Mouse (Mus musculus) adrenal gland, postnatal 36 days (tissue): ENCODE measurements around the gene Pax5. TPM values are rescaled to one million over a fixed set of nuclear protein-coding genes. Genes with fewer than 3 reads are reported as not detected.
A peak's percentile ranks its signal among the peaks of the same experiment; 100 is the strongest.

ENCODE experiments used
- DNase-seq, 2 experiments: peaks; one replicate each; pipeline ENCODE4 v3.0.0; 2021; ENCODE audit warnings: mixed read lengths in 1 of 2
- total RNA-seq, 2 experiments: library from RNA; stranded (reverse); gene quantifications; 2 replicates each; pipeline ENCODE4 v1.2.3; 2021

Gene Pax5
- total RNA-seq, 2 experiments from 2014 or later, result 0.63 to 0.66 TPM

GRCm38 (mm10) chr4:44597965-44598364 lies 112.3 kb downstream of the Pax5 start:
- no peak for DNase-seq

- no peak for DNase-seq
Measured at GRCm38 (mm10) chr4:44593091-44593490, 117.2 kb downstream of the Pax5 start.

- DNase-seq, result no peak
Measured at GRCm38 (mm10) chr4:44582687-44583086, 127.6 kb downstream of the Pax5 start.

GRCm38 (mm10) chr4:44578591-44578990 lies 131.7 kb downstream of the Pax5 start:
- peak; percentile 20 to 35 for DNase-seq

GRCm38 (mm10) chr4:44577293-44577692 lies 133.0 kb downstream of the Pax5 start:
- DNase-seq, result peak; percentile 72 to 83

GRCm38 (mm10) chr4:44576786-44577185 lies 133.5 kb downstream of the Pax5 start:
- DNase-seq, result no peak

- no peak for DNase-seq
Measured at GRCm38 (mm10) chr4:44573017-44573416, 137.3 kb downstream of the Pax5 start.

GRCm38 (mm10) chr4:44572373-44572772 lies 137.9 kb downstream of the Pax5 start:
- no peak for DNase-seq

GRCm38 (mm10) chr4:44569138-44569537 lies 141.1 kb downstream of the Pax5 start:
- no peak for DNase-seq

- no peak for DNase-seq
Measured at GRCm38 (mm10) chr4:44568666-44569065, 141.6 kb downstream of the Pax5 start.

- peak; percentile 32 to 38 for DNase-seq
Measured at GRCm38 (mm10) chr4:44566401-44566800, 143.9 kb downstream of the Pax5 start.

- no peak for DNase-seq
Measured at GRCm38 (mm10) chr4:44565126-44566082, 144.9 kb downstream of the Pax5 start.

GRCm38 (mm10) chr4:44564602-44565001 lies 145.7 kb downstream of the Pax5 start:
- DNase-seq, result peak; percentile 78 to 83

GRCm38 (mm10) chr4:44560956-44561355 lies 149.3 kb downstream of the Pax5 start:
- DNase-seq, result no peak

- no peak for DNase-seq
Measured at GRCm38 (mm10) chr4:44558564-44558955, 151.7 kb downstream of the Pax5 start.

GRCm38 (mm10) chr4:44557815-44558563 lies 152.3 kb downstream of the Pax5 start:
- peak; percentile 52 for DNase-seq

GRCm38 (mm10) chr4:44556586-44557281 lies 153.6 kb downstream of the Pax5 start:
- peak in 1 of 2 experiments; percentile 25 for DNase-seq

GRCm38 (mm10) chr4:44555576-44555975 lies 154.7 kb downstream of the Pax5 start:
- no peak for DNase-seq

GRCm38 (mm10) chr4:44551470-44551869 lies 158.8 kb downstream of the Pax5 start:
- DNase-seq, result no peak

GRCm38 (mm10) chr4:44549029-44549428 lies 161.3 kb downstream of the Pax5 start:
- DNase-seq, result no peak

- DNase-seq, result no peak
Measured at GRCm38 (mm10) chr4:44545669-44546068, 164.6 kb downstream of the Pax5 start.

- DNase-seq, result no peak
Measured at GRCm38 (mm10) chr4:44544495-44544894, 165.8 kb downstream of the Pax5 start.
